Mouse (Mus musculus): Measurements from ENCODE around the gene Arhgap9.

- TF ChIP-seq POLR2A (IDR thresholded peaks at IDR 0.05; ENCODE audit: borderline replicate concordance, low read depth, low read length) = no peak
- peak; percentile 59 for TF ChIP-seq CTCF (IDR thresholded peaks at IDR 0.05; ENCODE audit: low read depth, low read length)
Observed at GRCm38 (mm10) chr10:127350594-127351284, 29.0 kb downstream of the Arhgap9 start.

All from bone marrow macrophage, adult 2 months (primary cell).